Mouse (Mus musculus): ENCODE measurements at regions not wholly inside any gene's neighbourhood (a gene's known extent, or its start where the extent isn't known, plus 50 kb on each side); places are given as distances from the start of the nearest gene placed in this dataset.

DNA sequence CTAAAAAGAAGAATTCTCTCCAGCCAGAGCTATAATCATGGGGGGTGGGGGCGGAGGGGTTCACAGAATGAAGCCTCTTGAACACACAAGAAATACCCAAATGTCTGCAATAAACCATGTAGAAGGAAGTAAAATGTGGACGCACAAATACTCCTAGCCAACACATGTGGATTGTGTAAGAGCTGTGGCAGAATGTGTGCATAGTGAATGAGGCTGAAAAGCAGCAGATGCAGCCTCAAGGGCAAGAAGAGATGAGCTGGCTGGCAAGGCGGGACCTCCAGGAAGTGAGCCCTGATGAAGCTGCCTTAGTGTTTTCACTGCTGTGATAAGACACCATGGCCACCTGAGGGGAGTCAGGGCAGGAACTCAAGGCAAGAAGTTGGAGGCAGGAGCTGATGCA lies 53.3 kb upstream of the Arhgap28 start:
- DNase-seq (ENCODE audit: low spot score in 2 of 2), result no peak

DNA sequence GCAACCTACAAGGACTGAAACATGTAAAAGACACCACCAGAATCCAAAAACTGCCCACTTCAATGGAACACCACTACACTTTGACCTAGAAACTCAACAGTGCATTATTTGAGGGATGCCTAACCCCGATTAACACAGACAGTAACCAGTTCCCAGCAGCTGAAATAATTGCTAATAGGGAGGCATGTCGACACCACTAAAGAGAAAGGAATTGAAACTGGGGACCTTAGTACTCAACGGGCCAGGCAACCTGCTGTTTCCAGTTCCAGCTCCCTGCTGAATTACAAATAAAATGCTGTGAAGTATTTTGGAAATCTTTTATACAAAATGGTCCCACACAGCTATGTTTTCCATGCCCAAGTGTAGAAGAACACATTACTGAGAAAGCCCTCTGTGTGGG lies 56.5 kb upstream of the Arhgap28 start:
- no peak for DNase-seq (ENCODE audit: low spot score in 2 of 2)

DNA sequence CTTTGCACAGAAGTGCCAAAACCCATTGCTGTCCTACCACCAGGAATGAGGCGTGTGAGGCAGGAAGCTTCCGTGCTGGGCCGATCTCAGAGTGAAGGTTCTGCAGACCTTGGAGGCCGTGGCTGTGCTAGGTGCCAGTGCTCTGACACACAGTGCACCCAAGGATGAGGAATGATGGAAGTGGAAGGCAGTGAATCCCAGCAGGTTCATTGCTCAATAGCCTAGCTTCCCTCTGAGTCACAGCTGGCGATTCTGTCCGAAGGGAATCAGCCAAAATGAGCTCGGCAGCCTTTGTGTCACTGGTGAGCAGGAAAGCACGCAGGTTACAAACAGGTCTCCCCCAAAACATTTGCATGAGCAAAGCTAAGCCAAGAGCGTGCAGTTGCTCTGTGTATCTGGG lies 61.8 kb upstream of the Arhgap28 start:
- no peak for DNase-seq (ENCODE audit: low spot score in 2 of 2)

DNA sequence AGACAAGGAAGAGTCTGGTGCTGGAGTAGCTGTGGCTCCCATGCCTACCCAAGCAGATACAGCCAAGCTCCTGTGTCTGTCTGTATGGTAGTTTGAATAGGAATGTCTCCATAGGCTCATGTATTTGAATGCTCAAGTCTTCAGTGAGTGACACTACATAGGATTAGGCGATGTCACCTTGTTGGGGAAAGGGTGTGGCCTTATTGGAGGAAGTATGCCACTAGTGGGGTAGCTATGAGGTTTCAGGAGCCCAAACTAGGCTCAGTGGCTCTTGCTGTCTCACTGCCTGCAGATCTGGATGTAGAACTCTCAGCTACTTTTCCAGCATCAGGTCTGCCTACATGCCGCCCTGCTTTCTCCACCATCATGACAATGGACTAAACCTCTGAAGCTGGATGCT lies 62.3 kb upstream of the Arhgap28 start:
- no peak for DNase-seq (ENCODE audit: low spot score in 2 of 2)

- no peak for DNase-seq (ENCODE audit: low spot score in 2 of 2)
Measured at GRCm38 (mm10) chr17:68069008-68069407, 65.1 kb upstream of the Arhgap28 start.

- DNase-seq (ENCODE audit: low spot score in 2 of 2), result no peak
Measured at GRCm38 (mm10) chr17:68069484-68069883, 65.6 kb upstream of the Arhgap28 start.

DNA sequence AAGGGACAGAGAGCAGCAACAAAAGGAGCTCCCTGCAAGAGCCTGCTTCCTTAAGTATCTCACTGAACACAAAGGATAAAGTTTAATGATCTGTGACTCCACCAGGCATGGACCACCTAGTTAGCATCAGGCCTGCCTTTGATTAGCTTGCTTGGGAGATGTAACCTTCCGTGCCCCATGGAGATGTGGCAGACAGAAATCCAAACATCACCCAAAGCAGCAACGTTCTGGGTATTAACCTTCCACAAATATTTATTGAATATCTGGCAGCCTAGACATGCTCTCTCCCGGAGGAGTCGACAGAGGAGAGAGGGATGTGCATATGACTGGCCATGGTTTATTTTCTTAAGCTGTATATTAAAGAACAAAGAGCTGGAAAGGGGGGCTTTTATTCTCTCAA lies 67.6 kb upstream of the Arhgap28 start:
- DNase-seq (ENCODE audit: low spot score in 2 of 2), result no peak

GRCm38 (mm10) chr17:68075712-68076111 lies 71.8 kb upstream of the Arhgap28 start:
- DNase-seq (ENCODE audit: low spot score in 2 of 2), result no peak

DNA sequence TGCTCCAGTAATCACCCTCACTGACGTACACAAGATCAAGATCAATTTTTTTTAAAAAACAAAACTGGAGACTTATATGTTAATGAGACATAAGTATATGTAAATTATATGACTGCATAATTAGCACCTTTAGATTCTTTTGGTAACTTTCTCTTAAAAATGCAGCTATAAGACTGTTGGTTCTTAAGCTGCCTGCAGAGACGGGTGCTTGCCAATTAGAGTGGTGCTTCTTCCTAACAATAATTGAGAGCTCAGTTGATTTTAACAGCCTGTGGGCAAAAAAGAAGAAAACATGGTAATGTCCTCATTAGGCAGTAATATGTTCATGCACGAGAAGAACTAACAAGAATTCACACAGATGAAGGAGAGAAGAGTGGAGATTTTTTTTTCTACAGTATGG lies 74.8 kb upstream of the Arhgap28 start:
- no peak for DNase-seq (ENCODE audit: low spot score in 2 of 2)

DNA sequence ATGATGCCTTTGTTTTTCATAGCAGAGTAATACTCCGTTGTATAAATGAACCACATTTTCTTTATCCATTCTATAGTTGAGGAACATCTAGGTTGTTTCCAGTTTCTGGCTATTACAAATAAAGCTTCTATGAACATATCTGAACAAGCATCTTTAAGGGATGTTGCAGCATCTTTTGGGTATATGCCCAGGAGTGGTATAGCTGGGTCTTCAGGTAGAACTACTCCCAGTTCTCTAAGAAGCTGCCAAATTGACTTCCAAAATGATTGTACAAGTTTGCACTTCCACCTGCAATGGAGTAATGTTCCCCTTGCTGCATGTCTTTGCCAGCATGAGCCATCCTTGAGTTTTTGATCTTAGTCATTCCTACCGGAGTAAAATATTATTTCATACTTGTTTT lies 80.5 kb upstream of the Arhgap28 start:
- DNase-seq (ENCODE audit: low spot score in 2 of 2), result no peak

DNA sequence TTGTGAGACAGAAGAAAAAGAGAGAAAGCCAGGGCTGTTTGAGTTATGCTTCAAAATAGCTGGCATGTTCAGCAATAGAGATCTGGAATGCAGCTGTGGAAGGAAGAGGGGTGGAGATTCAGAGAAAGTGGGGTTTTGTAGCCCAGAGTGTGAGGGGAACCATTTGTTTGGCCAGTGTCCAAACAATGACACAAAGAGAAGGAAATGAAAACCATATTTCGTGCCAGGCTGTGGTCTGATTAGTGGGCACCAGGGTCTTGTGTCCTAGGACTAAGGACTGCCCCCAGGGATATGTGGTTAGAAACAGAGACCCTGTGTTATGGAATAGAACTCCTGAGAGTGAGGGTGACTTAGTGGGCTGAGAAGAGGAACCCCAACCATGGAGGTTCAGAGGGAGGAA lies 83.2 kb upstream of the Arhgap28 start:
- no peak for DNase-seq (ENCODE audit: low spot score in 2 of 2)

DNA sequence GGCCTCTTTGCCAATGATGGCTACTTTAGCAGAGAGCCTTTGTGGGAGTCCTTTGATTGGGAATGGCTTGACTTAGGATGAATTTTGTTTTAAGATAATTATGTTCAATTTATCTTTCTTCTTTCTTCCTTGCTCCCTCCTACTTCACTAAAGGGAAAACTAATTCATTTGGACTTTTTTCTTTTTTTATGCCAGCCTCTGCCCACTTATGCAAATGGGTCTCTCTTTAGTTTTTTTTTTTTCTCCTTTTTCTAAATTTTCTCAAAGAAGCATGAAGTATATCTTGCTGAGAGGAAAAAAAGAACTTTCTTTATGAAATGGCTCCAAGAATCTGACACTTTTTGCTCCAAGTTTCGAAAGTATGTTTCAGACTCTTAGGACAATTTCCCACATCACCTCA lies 85.3 kb upstream of the Arhgap28 start:
- no peak for DNase-seq (ENCODE audit: low spot score in 2 of 2)

GRCm38 (mm10) chr17:68089830-68090229 lies 85.9 kb upstream of the Arhgap28 start:
- DNase-seq (ENCODE audit: low spot score in 2 of 2), result no peak

GRCm38 (mm10) chr17:68096982-68097381 lies 93.1 kb upstream of the Arhgap28 start:
- DNase-seq (ENCODE audit: low spot score in 2 of 2), result no peak

- no peak for DNase-seq (ENCODE audit: low spot score in 2 of 2)
Measured at GRCm38 (mm10) chr17:68097436-68097835, 93.5 kb upstream of the Arhgap28 start.

GRCm38 (mm10) chr17:68100093-68100492 lies 96.2 kb upstream of the Arhgap28 start:
- no peak for DNase-seq (ENCODE audit: low spot score in 2 of 2)

DNA sequence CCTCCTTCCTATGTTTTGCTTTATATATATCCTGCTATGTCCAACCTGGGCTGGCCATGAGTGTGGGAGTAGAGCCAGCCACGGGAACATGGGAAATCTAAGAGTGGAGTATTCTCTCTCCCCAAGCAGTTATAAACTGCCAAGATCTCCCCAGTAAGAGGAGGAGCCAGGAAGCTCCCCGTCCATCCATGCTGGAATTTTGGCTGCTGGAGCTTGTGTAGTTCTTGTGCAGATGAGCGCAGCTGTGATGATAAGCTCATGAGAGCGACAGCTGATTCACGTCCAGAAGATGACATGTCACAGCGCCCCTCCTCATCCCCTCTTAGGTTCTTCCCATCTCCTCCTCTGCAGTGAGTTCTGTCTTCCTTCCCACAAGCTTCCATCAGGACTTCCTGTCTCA lies 99.4 kb upstream of the Arhgap28 start:
- DNase-seq (ENCODE audit: low spot score in 2 of 2), result peak in 1 of 2 experiments; percentile 17

DNA sequence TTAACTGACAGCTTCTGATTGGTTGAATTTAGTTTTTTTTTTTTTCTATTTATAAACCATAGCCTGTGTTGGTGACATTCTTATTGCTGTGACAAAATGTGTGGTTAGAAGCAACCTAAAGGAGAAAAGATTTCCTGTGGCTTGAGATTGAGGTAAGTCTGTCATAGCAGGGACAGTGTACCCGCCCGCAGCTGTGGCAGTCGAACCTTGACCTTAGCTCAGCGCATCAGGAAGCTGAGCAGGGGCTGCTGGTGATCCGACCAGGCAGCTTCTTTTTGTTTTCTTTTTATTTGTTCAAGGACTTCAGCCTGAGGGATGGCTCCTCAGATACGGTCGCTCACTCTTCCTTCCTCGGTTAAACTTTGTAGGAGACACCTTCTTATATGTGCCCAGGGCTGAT lies 102.4 kb upstream of the Arhgap28 start:
- DNase-seq (ENCODE audit: low spot score in 2 of 2), result no peak

DNA sequence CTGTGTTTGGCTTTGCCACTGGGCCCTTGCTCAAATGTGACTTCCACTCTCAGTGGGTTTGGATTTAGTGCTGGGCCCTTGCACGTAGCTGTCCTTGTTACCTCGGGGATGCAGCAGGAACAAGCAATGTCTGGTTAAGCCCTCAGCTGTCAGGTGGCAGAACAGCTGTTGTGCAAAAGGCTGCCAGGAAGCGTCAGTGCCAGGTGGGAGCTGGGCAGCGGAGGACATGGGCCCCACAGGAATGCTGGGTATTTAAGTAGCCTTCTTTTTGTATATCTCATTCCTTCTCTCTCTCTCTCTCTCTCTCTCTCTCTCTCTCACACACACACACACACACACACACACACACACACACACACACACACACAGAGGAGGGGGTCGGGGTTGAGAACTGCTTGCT lies 104.0 kb upstream of the Arhgap28 start:
- DNase-seq (ENCODE audit: low spot score in 2 of 2), result no peak

- DNase-seq (ENCODE audit: low spot score in 2 of 2), result no peak
Measured at GRCm38 (mm10) chr17:68111834-68112473, 108.0 kb upstream of the Arhgap28 start.

DNA sequence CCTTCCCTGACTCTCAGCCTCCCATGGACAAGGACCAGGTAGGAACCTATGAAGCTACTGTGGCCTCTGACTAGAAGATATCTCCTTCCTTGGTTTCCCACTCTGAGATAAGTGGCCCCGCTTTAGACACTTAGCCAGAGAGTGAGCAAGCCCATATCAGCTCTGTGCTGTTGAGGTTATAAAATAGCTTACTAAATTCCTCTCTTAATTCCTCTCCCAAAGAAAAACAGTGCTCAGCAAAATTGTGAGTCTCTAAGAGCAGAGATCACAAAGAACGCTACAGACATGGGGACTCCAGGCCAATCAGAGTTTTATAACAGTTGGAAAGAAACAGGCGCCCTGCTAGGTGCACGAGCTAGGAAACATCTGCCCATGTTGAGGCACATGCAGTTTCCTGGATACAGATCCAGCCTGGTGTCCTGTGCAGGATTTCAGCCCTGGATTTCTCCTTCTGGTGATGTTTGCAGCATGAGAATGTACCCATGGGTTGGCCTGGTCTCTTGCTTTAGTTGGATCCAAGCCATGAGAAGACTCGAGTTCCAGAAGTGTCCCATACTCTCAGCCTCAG lies 108.9 kb upstream of the Arhgap28 start:
- DNase-seq (ENCODE audit: low spot score in 2 of 2), result no peak

- no peak for DNase-seq (ENCODE audit: low spot score in 2 of 2)
Measured at GRCm38 (mm10) chr17:68115599-68115998, 111.7 kb upstream of the Arhgap28 start.

GRCm38 (mm10) chr17:68119055-68119698 lies 115.3 kb upstream of the Arhgap28 start:
- no peak for DNase-seq (ENCODE audit: low spot score in 2 of 2)

GRCm38 (mm10) chr17:68120230-68120629 lies 116.3 kb upstream of the Arhgap28 start:
- no peak for DNase-seq (ENCODE audit: low spot score in 2 of 2)

Measured in spleen, postnatal 10 days (tissue).